Comparison of ENCODE assay signal across 51 mouse cellular contexts in the genomic region with DNA sequence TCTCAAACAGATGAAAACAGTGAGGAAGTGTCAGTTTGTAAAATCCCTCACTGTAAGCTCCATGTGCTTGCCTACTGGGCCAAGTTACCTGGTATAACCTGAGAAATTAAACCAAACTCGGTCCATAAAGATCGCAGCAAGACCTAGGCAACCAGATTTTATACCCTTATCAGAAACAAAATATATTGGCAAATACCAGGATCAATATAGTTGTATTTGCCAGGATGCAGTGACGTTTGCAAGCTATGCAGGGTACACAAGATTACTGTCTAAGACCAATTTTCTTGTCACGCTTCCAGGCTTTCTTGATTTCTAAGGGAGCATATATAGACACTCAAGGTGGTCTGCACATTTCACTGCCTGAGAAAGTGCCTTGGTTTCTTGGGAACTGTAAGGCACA. TPM values are rescaled to one million over a fixed set of nuclear protein-coding genes. Genes with fewer than 3 reads are reported as not detected.
"Had no signal": no experiment of that assay in that cellular context is flagged by ENCODE, and none has a peak within 500 bp of the region (broad histone marks: within the 10 kb centered on the region; RNA-seq: fewer than 3 reads in every experiment).

No protein-coding gene starts in this region.

- H3K4me1 ChIP-seq: heart, embryonic 10.5 days; heart, embryonic 12.5 days; heart, embryonic 13.5 days; heart, embryonic 15.5 days; hindbrain, embryonic 12.5 days; hindbrain, embryonic 13.5 days; hindbrain, embryonic 15.5 days had no signal

- H3K9me3 ChIP-seq: heart, embryonic 10.5 days; heart, embryonic 12.5 days; heart, embryonic 13.5 days; heart, embryonic 15.5 days; hindbrain, embryonic 10.5 days; hindbrain, embryonic 12.5 days; hindbrain, embryonic 13.5 days; hindbrain, embryonic 15.5 days; intestine, embryonic 15.5 days; kidney, embryonic 15.5 days had no signal

- H3K4me3 ChIP-seq: heart, embryonic 10.5 days; heart, embryonic 12.5 days; heart, embryonic 13.5 days; heart, embryonic 15.5 days; hindbrain, embryonic 10.5 days; hindbrain, embryonic 12.5 days; hindbrain, embryonic 13.5 days; hindbrain, embryonic 15.5 days; intestine, embryonic 15.5 days; kidney, embryonic 15.5 days; layer of hippocampus, adult 2 months had no signal

- ATAC-seq: hindbrain, embryonic 16.5 days; hindbrain, postnatal 0 days; inflammation-experienced regulatory T-cells, adult 6 months; intestine, embryonic 15.5 days; intestine, embryonic 16.5 days; intestine, postnatal 0 days had no signal

- H3K9ac ChIP-seq: heart, embryonic 12.5 days; heart, embryonic 13.5 days; heart, embryonic 15.5 days; hindbrain, embryonic 12.5 days; hindbrain, embryonic 13.5 days; hindbrain, embryonic 14.5 days; hindbrain, embryonic 15.5 days; intestine, embryonic 15.5 days; kidney, embryonic 15.5 days had no signal

- H3K27me3 ChIP-seq: hindbrain, embryonic 15.5 days; intestine, embryonic 15.5 days had no signal

- H3K27ac ChIP-seq: heart, embryonic 10.5 days; heart, embryonic 13.5 days; heart, embryonic 15.5 days; hindbrain, embryonic 10.5 days; hindbrain, embryonic 12.5 days; hindbrain, embryonic 13.5 days; hindbrain, embryonic 14.5 days; hindbrain, embryonic 15.5 days; hindbrain, postnatal 0 days; intestine, embryonic 15.5 days; kidney, embryonic 15.5 days; kidney, postnatal 0 days; layer of hippocampus, adult 2 months had no signal

- H3K36me3 ChIP-seq: heart, embryonic 10.5 days; heart, embryonic 12.5 days; heart, embryonic 13.5 days; heart, embryonic 15.5 days; hindbrain, embryonic 10.5 days; hindbrain, embryonic 12.5 days; hindbrain, embryonic 13.5 days; hindbrain, embryonic 15.5 days; intestine, embryonic 15.5 days; kidney, embryonic 15.5 days had no signal

- DNase-seq: heart, postnatal 10 days; heart, postnatal 14 days; heart, postnatal 36 days; heart, postnatal 4 days; kidney, adult 11 months; kidney, adult 18-20 months; kidney, adult 2 months; kidney, adult 8-10 months; kidney, adult 9 months; kidney, postnatal 10 days; kidney, postnatal 14 days; kidney, postnatal 25 days; kidney, postnatal 36 days; kidney, postnatal 4 days; layer of hippocampus, adult 9-11 months; layer of hippocampus, postnatal 36 days had no signal

- H3K4me2 ChIP-seq: heart, embryonic 11.5 days; heart, embryonic 12.5 days; heart, embryonic 13.5 days; heart, embryonic 15.5 days; hindbrain, embryonic 12.5 days; hindbrain, embryonic 13.5 days; hindbrain, embryonic 14.5 days; hindbrain, embryonic 15.5 days; intestine, embryonic 15.5 days; kidney, embryonic 15.5 days had no signal

RNA-seq across cellular contexts. Expression of a gene that starts 10.0 kb away (rescaled TPM):
- total RNA-seq: heart, postnatal 10 days; heart, postnatal 14 days; hematopoietic stem cell, adult 5-6 weeks; layer of hippocampus, adult 18-20 months; layer of hippocampus, adult 2 months; layer of hippocampus, adult 8-10 months; layer of hippocampus, postnatal 10 days; layer of hippocampus, postnatal 14 days; layer of hippocampus, postnatal 25 days; layer of hippocampus, postnatal 36 days; left cerebral cortex, adult 18-20 months had no signal
- polyA plus RNA-seq: heart, embryonic 11.5 days; hindbrain, embryonic 14.5 days; inflammation-experienced regulatory T-cells, adult 6 months had no signal

RNA-seq across cellular contexts. Expression of a gene that starts 34.7 kb away (rescaled TPM):
- total RNA-seq: hematopoietic stem cell, adult 5-6 weeks had no signal
- polyA plus RNA-seq: inflammation-experienced regulatory T-cells, adult 6 months had no signal

RNA-seq across cellular contexts. Expression of a gene that starts 36.7 kb away (rescaled TPM):
- total RNA-seq: heart, postnatal 10 days; heart, postnatal 14 days; heart, postnatal 25 days; heart, postnatal 36 days; heart, postnatal 4 days; hematopoietic stem cell, adult 5-6 weeks; hindbrain, postnatal 0 days; layer of hippocampus, adult 18-20 months; layer of hippocampus, adult 2 months; layer of hippocampus, adult 8-10 months; layer of hippocampus, postnatal 10 days; layer of hippocampus, postnatal 14 days; layer of hippocampus, postnatal 25 days; layer of hippocampus, postnatal 36 days; left cerebral cortex, adult 18-20 months had no signal
- polyA plus RNA-seq: heart, embryonic 10.5 days; heart, embryonic 11.5 days; heart, embryonic 12.5 days; heart, embryonic 13.5 days; heart, embryonic 14.5 days; heart, embryonic 15.5 days; heart, embryonic 16.5 days; heart, postnatal 0 days; hindbrain, embryonic 10.5 days; hindbrain, embryonic 11.5 days; hindbrain, embryonic 12.5 days; hindbrain, embryonic 13.5 days; hindbrain, embryonic 14.5 days; hindbrain, embryonic 15.5 days; hindbrain, embryonic 16.5 days; hindbrain, postnatal 0 days; inflammation-experienced regulatory T-cells, adult 6 months; intestine, embryonic 14.5 days; intestine, embryonic 15.5 days; intestine, embryonic 16.5 days; intestine, postnatal 0 days; kidney, adult 2 months; kidney, embryonic 14.5 days; kidney, embryonic 15.5 days; kidney, embryonic 16.5 days; kidney, postnatal 0 days; large intestine, adult 2 months had no signal
